Mouse (Mus musculus) gastrocnemius, adult 2 months (tissue): ENCODE results near the gene Lysmd4. TPM values are rescaled to one million over a fixed set of nuclear protein-coding genes. Genes with fewer than 3 reads are reported as not detected.
"Not testable (repeated sequence)": the region's sequence is repeated elsewhere in the genome, so short reads cannot be mapped to it uniquely, and the experiment has no call there.

Source experiments
- DNase-seq: peaks from one replicate; pipeline ENCODE4 v3.0.0; 2022
- H3K27ac ChIP-seq: fragments of 200-600 bp; 2 replicates; pipeline ENCODE4 v1.8.1; 2022; ENCODE audit warnings: mild to moderate bottlenecking
- H3K4me3 ChIP-seq: fragments of 200-600 bp; 2 replicates; pipeline ENCODE4 v1.8.1; 2022; ENCODE audit warnings: mild to moderate bottlenecking, moderate library complexity
- CTCF ChIP-seq: fragments of 200-600 bp; IDR thresholded peaks from 2 replicates; pipeline ENCODE4 v1.8.1; 2022; ENCODE audit warnings: antibody characterized with exemption, mild to moderate bottlenecking, moderate library complexity
- intact Hi-C: fragments of 180-260 bp; cut with DNase I; formaldehyde crosslinking; loops from one replicate; pipeline ENCODE4 v1.15.1; 2025
- total RNA-seq, 2 experiments: library from RNA; stranded (reverse); gene quantifications; 2 replicates each; pipeline ENCODE4 v1.2.3; 2021

Lysmd4 gene
- total RNA-seq, 2 experiments from 2014 or later: 6.4 to 7.9 TPM

GRCm38 (mm10) chr7:67237752-67238151 lies 15.4 kb downstream of the Lysmd4 start:
- Histone ChIP-seq H3K27ac (no peak overlapping the region), H3K4me3 (no peak overlapping the region)
- no peak for DNase-seq
- intact Hi-C loops: no loop called here
- TF ChIP-seq CTCF: no peak

- TF ChIP-seq CTCF: no peak
- H3K4me3 ChIP-seq: no peak overlapping the region
- DNase-seq: no peak
- intact Hi-C loops: loop anchor here (5.0 kb wide), 3 partner anchors 130 to 260 kb away; partner anchors contain the start of gene Mef2a
- H3K27ac ChIP-seq: no peak overlapping the region
Observed at GRCm38 (mm10) chr7:67241969-67242368, 19.6 kb downstream of the Lysmd4 start.

GRCm38 (mm10) chr7:67243121-67243893 lies 21.0 kb downstream of the Lysmd4 start:
- Histone ChIP-seq H3K27ac (peak overlapping the region; percentile 50; the same call in 1 of the 2 replicates), H3K4me3 (no peak overlapping the region)
- intact Hi-C loops: loop anchor here (1.0 to 5.0 kb wide), 4 partner anchors 129 to 388 kb away; partner anchors contain the start of gene Mef2a
- no peak for DNase-seq
- TF ChIP-seq CTCF: peak; percentile 76

GRCm38 (mm10) chr7:67243894-67244282 lies 21.5 kb downstream of the Lysmd4 start:
- Histone ChIP-seq H3K4me3 (no peak overlapping the region), H3K27ac (peak overlapping the region; percentile 50; the same call in 1 of the 2 replicates)
- DNase-seq: no peak
- TF ChIP-seq CTCF: no peak
- intact Hi-C loops: loop anchor here (1.0 to 5.0 kb wide), 4 partner anchors 128 to 387 kb away; partner anchors contain the start of gene Mef2a

- intact Hi-C loops: no loop called here
- Histone ChIP-seq H3K4me3 (no peak overlapping the region), H3K27ac (no peak overlapping the region)
- no peak for DNase-seq
- no peak for TF ChIP-seq CTCF
Observed at GRCm38 (mm10) chr7:67245255-67245654, 22.9 kb downstream of the Lysmd4 start.

GRCm38 (mm10) chr7:67246067-67246466 lies 23.7 kb downstream of the Lysmd4 start:
- no peak for TF ChIP-seq CTCF
- Histone ChIP-seq H3K4me3 (no peak overlapping the region), H3K27ac (no peak overlapping the region)
- intact Hi-C loops: no loop called here
- no peak for DNase-seq

- DNase-seq: peak; percentile 78
- peak; percentile 49 for TF ChIP-seq CTCF
- intact Hi-C loops: no loop called here
- H3K27ac ChIP-seq: no peak overlapping the region
- no peak overlapping the region for H3K4me3 ChIP-seq
Observed at GRCm38 (mm10) chr7:67259828-67260563, 37.7 kb downstream of the Lysmd4 start.

GRCm38 (mm10) chr7:67270447-67270846 lies 48.1 kb downstream of the Lysmd4 start:
- H3K27ac ChIP-seq, H3K4me3 ChIP-seq, DNase-seq, intact Hi-C loops: not testable (repeated sequence)

- TF ChIP-seq CTCF: no peak
- Histone ChIP-seq H3K4me3 (no peak overlapping the region), H3K27ac (no peak overlapping the region)
- DNase-seq: no peak
- intact Hi-C loops: no loop called here
Observed at GRCm38 (mm10) chr7:67283581-67283980, 61.2 kb downstream of the Lysmd4 start.

- Histone ChIP-seq H3K4me3 (no peak overlapping the region), H3K27ac (no peak overlapping the region)
- no peak for TF ChIP-seq CTCF
- DNase-seq: peak; percentile 20
- intact Hi-C loops: no loop called here
Observed at GRCm38 (mm10) chr7:67287456-67287855, 65.1 kb downstream of the Lysmd4 start.

- H3K4me3 ChIP-seq: no peak overlapping the region
- intact Hi-C loops: no loop called here
- DNase-seq: no peak
- H3K27ac ChIP-seq: no peak overlapping the region
- no peak for TF ChIP-seq CTCF
Observed at GRCm38 (mm10) chr7:67291356-67291755, 69.0 kb downstream of the Lysmd4 start.

- Histone ChIP-seq H3K4me3 (no peak overlapping the region), H3K27ac (peak overlapping the region; percentile 38)
- intact Hi-C loops: no loop called here
- TF ChIP-seq CTCF: no peak
- DNase-seq: peak; percentile 22
Observed at GRCm38 (mm10) chr7:67296419-67296818, 74.1 kb downstream of the Lysmd4 start.

GRCm38 (mm10) chr7:67304937-67305336 lies 82.6 kb downstream of the Lysmd4 start:
- TF ChIP-seq CTCF: no peak
- intact Hi-C loops: no loop called here
- no peak overlapping the region for H3K27ac ChIP-seq
- DNase-seq: no peak
- H3K4me3 ChIP-seq: no peak overlapping the region
